Mouse (Mus musculus): Measurements from ENCODE around the gene Uspl1.

The Uspl1 gene

GRCm38 (mm10) chr5:149168051-149168450, 16.1 kb upstream of the Uspl1 start:
- DNase-seq (ENCODE audit: low read depth, low spot score), result no peak

GRCm38 (mm10) chr5:149168816-149169215, 15.3 kb upstream of the Uspl1 start:
- no peak for DNase-seq (ENCODE audit: low read depth, low spot score)

GRCm38 (mm10) chr5:149170841-149171588, 13.1 kb upstream of the Uspl1 start:
- DNase-seq (ENCODE audit: low read depth, low spot score), result no peak

GRCm38 (mm10) chr5:149172246-149172645, 11.9 kb upstream of the Uspl1 start:
- no peak for DNase-seq (ENCODE audit: low read depth, low spot score)

- no peak for DNase-seq (ENCODE audit: low read depth, low spot score)
Observed at GRCm38 (mm10) chr5:149174527-149174926, 9.6 kb upstream of the Uspl1 start.

GRCm38 (mm10) chr5:149175736-149176135, 8.4 kb upstream of the Uspl1 start:
- DNase-seq (ENCODE audit: low read depth, low spot score), result no peak

GRCm38 (mm10) chr5:149178095-149178494, 6.1 kb upstream of the Uspl1 start:
- DNase-seq (ENCODE audit: low read depth, low spot score), result no peak

- no peak for DNase-seq (ENCODE audit: low read depth, low spot score)
Observed at GRCm38 (mm10) chr5:149179826-149180225, 4.3 kb upstream of the Uspl1 start.

GRCm38 (mm10) chr5:149182186-149182870, 1.8 kb upstream of the Uspl1 start:
- no peak for DNase-seq (ENCODE audit: low read depth, low spot score)

GRCm38 (mm10) chr5:149183122-149183521, 1.0 kb upstream of the Uspl1 start:
- DNase-seq (ENCODE audit: low read depth, low spot score), result no peak

GRCm38 (mm10) chr5:149183721-149184103, 438 bp upstream of the Uspl1 start:
- no peak for DNase-seq (ENCODE audit: low read depth, low spot score)

- DNase-seq (ENCODE audit: low read depth, low spot score), result no peak
Observed at GRCm38 (mm10) chr5:149184844-149185186, 665 bp downstream of the Uspl1 start.

GRCm38 (mm10) chr5:149185806-149186205, 1.7 kb downstream of the Uspl1 start:
- no peak for DNase-seq (ENCODE audit: low read depth, low spot score)

GRCm38 (mm10) chr5:149190160-149190559, 6.0 kb downstream of the Uspl1 start:
- no peak for DNase-seq (ENCODE audit: low read depth, low spot score)

- DNase-seq (ENCODE audit: low read depth, low spot score), result no peak
Observed at GRCm38 (mm10) chr5:149196611-149197010, 12.5 kb downstream of the Uspl1 start.

GRCm38 (mm10) chr5:149198782-149199181, 14.6 kb downstream of the Uspl1 start:
- DNase-seq (ENCODE audit: low read depth, low spot score), result no peak

GRCm38 (mm10) chr5:149202941-149203340, 18.8 kb downstream of the Uspl1 start:
- no peak for DNase-seq (ENCODE audit: low read depth, low spot score)

GRCm38 (mm10) chr5:149203796-149204375, 19.7 kb downstream of the Uspl1 start:
- no peak for DNase-seq (ENCODE audit: low read depth, low spot score)

GRCm38 (mm10) chr5:149204822-149205221, 20.7 kb downstream of the Uspl1 start:
- DNase-seq (ENCODE audit: low read depth, low spot score), result no peak

- DNase-seq (ENCODE audit: low read depth, low spot score), result no peak
Observed at GRCm38 (mm10) chr5:149205265-149205664, 21.1 kb downstream of the Uspl1 start.

GRCm38 (mm10) chr5:149206286-149206685, 22.1 kb downstream of the Uspl1 start:
- DNase-seq (ENCODE audit: low read depth, low spot score), result no peak

GRCm38 (mm10) chr5:149207661-149208060, 23.5 kb downstream of the Uspl1 start:
- DNase-seq (ENCODE audit: low read depth, low spot score), result no peak

GRCm38 (mm10) chr5:149208776-149209175, 24.6 kb downstream of the Uspl1 start:
- DNase-seq (ENCODE audit: low read depth, low spot score), result no peak

Data from forelimb bud, embryonic 11.5 days (tissue).